Mouse (Mus musculus) heart, postnatal 14 days (tissue): ENCODE results near the gene Mob1b. TPM values are rescaled to one million over a fixed set of nuclear protein-coding genes. Genes with fewer than 3 reads are reported as not detected.
"Not testable (repeated sequence)": the region's sequence is repeated elsewhere in the genome, so short reads cannot be mapped to it uniquely, and the experiment has no call there.

ENCODE experiments used
- DNase-seq, 2 experiments: peaks; one replicate each; pipeline ENCODE4 v3.0.0; 2021 to 2022
- intact Hi-C: fragments of 180-260 bp; cut with DNase I; formaldehyde crosslinking; loops from one replicate; pipeline ENCODE4 v1.15.1; 2025
- total RNA-seq, 2 experiments: library from RNA; stranded (reverse); gene quantifications; 2 replicates each; pipeline ENCODE4 v1.2.3; 2021

Mob1b gene
- total RNA-seq, 2 experiments from 2014 or later = 41.7 to 42.9 TPM

DNA sequence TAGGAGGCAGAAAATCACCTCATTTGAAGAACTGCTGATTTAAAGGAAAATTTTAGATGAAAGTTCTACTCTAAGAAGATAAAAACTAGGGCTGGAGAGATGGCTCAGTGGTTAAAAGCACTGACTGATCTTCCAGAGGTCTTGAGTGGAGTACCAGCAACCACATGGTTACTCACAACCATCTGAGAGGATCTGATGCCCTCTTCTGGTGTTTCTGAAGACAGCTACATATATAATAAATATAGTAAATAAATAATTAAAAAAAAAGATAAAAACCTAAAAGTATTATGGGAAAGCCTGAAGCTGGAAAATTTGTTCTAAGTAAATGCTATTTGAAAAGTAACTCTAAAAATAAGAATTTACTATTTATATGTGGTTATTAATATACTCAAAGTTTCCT, 27.6 kb upstream of the Mob1b start:
- DNase-seq = no peak
- intact Hi-C loops = no loop called here

GRCm38 (mm10) chr5:88697291-88697690, 23.4 kb upstream of the Mob1b start:
- no peak for DNase-seq
- intact Hi-C loops = no loop called here

GRCm38 (mm10) chr5:88699251-88699913, 21.3 kb upstream of the Mob1b start:
- no peak for DNase-seq
- intact Hi-C loops = no loop called here

DNA sequence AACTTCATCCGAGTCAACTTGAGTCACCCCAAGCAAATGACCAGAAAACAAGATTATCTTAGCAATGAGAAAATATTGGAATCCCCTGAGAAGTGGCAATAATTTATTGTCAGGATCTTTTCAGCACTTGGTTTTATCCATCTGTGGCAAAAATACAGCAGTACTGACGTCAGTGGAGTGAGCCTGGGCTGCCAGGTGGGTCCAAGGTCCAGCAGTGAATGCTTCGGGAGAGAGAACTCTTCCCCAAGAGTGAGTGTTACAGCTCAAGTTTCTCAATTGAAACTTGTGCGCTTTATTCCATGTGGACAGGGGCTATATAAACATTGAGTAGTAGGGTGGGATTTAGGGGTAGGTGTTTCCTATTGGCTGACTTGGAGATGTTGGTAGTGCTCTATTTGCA, 18.6 kb upstream of the Mob1b start:
- DNase-seq = no peak
- intact Hi-C loops = no loop called here

GRCm38 (mm10) chr5:88703551-88703950, 17.1 kb upstream of the Mob1b start:
- DNase-seq = no peak
- intact Hi-C loops = no loop called here

- no peak for DNase-seq
- intact Hi-C loops = no loop called here
These were observed 9.5 kb upstream of the Mob1b start for GRCm38 (mm10) chr5:88711128-88711527.

DNA sequence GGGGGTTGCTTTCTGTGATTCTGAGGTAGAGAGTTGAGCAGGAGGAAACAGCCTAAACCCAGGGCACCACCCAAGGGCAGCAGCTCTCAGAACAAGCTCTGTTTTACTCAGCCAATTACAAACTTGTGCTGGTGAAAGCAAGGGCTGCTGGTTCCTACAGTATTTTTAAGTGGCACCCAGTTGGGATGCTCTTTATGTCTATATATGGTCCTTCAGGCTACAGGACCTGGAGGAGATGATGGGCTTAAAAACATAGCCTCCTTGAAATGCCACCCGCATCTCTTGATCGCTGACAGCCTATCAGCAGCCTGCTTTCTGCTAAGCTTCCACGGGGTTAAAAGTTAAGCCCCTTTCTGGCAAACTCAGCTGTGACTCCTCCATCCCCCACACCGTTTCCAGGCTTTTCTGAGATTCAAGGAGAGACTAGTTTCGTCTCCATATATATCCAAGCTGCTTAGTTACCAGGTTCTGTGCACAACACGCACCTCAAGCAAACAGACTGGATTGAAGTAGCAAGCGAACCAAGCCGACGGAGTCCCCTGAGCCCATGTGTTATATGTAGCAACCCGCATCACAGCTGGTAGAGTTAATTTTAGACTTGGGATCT, 8.9 kb upstream of the Mob1b start:
- peak in 1 of 2 experiments; percentile 22 for DNase-seq
- intact Hi-C loops = no loop called here

- intact Hi-C loops = no loop called here
- no peak for DNase-seq
These were observed 8.3 kb upstream of the Mob1b start for GRCm38 (mm10) chr5:88712328-88712727.

GRCm38 (mm10) chr5:88716983-88717382, 3.7 kb upstream of the Mob1b start:
- intact Hi-C loops = no loop called here
- DNase-seq = no peak

GRCm38 (mm10) chr5:88721003-88721475, 384 bp downstream of the Mob1b start:
- no peak for DNase-seq
- intact Hi-C loops = loop anchor here (1.0 to 2.0 kb wide), 2 partner anchors 32 to 43 kb away; partner anchors contain the start of gene Dck

DNA sequence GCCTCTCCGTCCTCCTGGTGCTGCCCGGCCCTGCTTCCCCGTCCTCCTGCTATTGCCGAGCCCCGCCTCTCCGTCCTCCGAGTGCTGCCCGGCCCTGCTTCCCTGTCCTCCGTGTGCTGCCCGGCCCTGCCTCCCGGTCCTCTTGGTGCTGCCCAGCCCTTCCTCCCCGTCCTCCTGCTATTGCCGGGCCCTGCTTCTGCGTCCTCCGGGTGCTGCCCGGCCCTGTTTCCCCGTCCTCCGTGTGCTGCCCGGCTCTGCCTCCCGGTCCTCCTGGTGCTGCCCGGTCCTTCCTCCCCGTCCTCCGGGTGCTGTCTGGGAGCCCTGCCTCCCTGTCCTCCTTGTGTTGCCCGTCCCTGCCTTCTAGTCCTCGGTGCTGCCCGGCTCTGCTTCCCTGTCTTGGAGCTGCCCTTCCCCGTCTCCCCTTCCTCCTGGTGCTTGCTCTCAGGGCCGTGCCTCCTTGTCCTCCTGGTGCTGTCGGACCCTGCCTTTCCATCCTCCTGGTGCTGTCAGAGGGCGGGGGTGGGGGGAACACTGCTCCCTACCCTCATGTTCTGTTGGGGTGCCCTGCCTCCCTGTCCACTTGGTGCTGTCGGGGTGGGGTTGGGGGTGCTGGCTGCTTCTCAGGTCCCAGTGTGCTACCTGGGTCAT, 1.0 kb downstream of the Mob1b start:
- DNase-seq = peak; percentile 28
- intact Hi-C loops = loop anchor here (1.0 to 2.0 kb wide), 2 partner anchors 33 to 43 kb away; partner anchors contain the start of gene Dck

DNA sequence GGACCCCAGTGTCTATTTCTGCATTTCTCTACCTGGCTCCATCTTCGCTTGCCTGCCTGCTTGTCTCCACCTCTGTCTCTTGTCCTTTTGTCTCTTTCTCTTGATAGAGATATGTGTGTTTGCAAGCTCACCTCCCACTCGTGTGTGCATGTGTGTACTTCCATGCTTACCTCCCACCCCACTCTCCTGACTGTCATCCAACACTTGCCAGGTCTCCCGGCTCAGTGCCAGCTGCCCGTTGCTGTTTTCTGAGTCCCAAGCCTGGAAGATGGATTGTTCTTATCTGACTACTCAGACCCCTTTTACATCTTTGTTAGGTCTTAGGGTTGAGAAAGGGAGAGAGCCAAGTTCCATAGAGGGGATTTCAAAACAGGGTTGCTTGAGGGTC, 1.6 kb downstream of the Mob1b start:
- intact Hi-C loops = no loop called here
- peak; percentile 13 to 34 for DNase-seq

DNA sequence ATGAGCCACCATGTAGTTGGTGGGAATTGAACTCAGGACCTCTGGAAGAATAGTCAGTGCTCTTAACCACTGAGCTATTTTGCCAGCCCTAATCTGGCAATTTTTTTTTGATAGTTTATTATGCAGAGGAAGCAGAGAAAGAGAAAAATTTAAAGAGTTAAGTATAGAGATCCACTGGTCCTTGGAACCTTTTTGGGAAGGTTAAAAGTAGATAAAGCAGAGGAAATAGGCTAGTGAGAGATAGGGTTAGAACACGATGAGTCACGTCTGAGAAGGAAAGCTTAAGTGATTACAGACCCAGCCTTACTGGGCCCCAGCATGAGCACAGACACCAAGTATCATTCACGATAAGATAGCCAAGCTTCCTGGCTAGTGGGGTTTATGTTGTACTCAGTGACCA, 3.4 kb downstream of the Mob1b start:
- no peak for DNase-seq
- intact Hi-C loops = no loop called here

GRCm38 (mm10) chr5:88727593-88728144, 7.0 kb downstream of the Mob1b start:
- intact Hi-C loops = no loop called here
- no peak for DNase-seq

DNA sequence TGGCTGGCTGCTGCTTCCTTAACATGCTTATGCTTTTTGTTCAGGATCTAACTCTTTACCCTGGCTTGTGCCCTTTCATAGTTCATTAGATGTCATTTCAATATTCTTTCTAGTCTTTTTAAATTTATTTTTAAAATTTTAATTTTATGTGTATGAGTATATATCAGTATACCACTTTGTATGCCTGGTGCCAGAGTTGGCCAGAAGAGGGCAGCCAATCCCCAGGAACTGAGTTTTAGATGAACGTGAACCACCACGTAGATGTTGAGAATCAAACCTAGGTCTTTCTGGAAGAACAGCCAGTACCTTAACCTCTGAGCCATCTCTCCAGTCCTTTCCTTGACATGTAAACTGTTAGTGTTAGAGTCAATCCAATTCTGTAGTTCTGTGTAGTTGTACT, 14.1 kb downstream of the Mob1b start:
- no peak for DNase-seq
- intact Hi-C loops = no loop called here

GRCm38 (mm10) chr5:88741065-88741464, 20.4 kb downstream of the Mob1b start:
- DNase-seq, intact Hi-C loops: not testable (repeated sequence)

- intact Hi-C loops = no loop called here
- DNase-seq = no peak
These were observed 27.1 kb downstream of the Mob1b start for GRCm38 (mm10) chr5:88747774-88748173.

DNA sequence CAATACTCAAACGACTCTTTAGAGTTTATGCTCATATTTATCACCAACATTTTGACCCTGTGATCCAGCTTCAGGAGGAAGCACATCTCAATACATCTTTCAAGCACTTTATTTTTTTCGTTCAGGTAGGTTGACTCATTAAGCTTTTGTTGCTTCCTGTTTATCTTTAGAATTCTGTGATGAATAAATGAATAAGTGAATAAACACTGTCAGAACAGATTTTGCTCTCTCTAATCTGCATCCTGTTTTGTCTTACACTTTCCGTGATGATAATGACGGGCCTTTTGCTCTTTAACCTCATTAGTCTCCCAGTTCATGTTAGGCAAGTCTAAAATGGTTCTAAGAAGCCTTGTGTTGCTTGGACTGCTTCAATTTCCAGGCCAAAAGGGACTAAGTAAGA, 32.5 kb downstream of the Mob1b start:
- intact Hi-C loops = no loop called here
- no peak for DNase-seq

DNA sequence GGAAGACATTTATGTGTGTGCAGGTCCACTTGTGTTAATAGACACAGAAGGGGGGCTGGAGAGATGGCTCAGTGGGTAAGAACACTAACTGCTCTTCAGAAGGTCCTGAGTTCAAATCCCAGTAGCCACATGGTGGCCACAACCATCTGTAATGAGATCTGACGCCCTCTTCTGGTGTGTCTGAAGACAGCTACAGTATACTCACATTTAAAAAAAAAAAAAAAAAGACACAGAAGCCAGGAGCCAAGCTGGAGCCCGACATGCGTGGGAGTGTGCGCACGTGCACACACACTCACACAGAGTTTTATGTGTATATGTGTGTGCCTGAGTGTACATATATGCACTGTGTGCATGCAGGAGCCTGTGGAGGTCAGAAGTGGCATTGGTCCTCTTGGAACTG, 42.0 kb downstream of the Mob1b start:
- intact Hi-C loops = loop anchor here (5.0 to 10.0 kb wide), 2 partner anchors 85 to 198 kb away; partner anchors contain the start of genes Grsf1 and Rufy3
- DNase-seq = no peak

DNA sequence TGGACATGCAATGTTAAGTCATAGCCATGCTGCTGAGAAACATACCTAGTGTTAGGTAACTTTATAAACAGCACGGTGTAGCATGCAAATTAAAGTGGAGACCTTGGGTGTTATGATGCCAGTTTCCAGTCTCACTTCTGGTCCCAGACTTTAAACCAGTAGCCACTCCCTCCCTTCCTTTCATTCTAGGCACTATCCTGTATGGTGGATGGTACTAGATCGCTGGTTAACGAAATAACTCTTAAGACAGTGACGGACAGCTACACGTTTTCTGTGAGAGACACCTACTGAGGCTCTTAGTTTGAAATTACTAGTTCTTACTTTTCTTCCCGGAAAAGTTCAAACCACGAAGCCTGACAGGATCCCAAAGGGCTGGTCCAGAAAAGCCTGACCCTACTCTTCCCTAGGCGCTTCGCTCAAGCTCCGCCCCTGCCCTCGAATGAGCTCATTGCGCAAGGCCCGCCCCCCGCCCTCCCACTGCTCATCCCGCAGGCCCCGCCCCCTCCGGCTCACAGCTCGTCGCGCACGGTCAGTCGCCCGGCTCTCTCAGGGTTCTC, 43.9 kb downstream of the Mob1b start:
- no peak for DNase-seq
- intact Hi-C loops = loop anchor here (1.0 to 10.0 kb wide), 3 partner anchors 43 to 200 kb away; partner anchors contain the start of genes Grsf1 and Rufy3

DNA sequence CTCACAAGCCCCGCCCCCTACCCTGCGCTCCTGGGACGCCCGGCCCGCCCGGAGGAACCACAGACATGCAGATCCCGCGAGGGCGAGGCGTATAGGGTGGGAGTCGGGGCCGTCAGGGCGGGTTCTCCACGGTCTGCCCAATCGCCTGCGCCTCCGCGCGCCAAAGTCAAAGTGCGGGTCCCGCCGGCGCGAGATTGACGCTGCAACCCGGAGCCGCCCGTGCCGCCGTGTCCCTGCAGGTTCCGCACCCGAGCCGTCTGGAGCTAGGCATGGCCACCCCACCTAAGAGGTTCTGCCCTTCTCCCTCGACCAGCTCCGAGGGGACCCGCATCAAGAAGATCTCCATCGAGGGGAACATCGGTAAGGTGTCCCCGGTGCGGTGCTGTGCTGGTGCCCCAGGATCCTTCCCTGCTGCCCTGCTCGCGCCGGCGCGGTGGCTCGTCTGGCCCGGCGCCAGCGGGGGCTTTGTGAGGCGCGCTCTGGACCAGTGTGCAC, 44.4 kb downstream of the Mob1b start, which contains the start of gene Dck:
TSS of gene Dck (plus strand) at position 10 of the 495 bp plus-strand sequence.
- DNase-seq = peak; percentile 98 to 99
- intact Hi-C loops = loop anchor here (1.0 to 10.0 kb wide), 3 partner anchors 44 to 200 kb away; partner anchors contain the start of genes Grsf1 and Rufy3
